Mouse (Mus musculus) ES-CJ7 (cell line): ENCODE measurements around the gene Stxbp4.
A peak's percentile ranks its signal among the peaks of the same experiment; 100 is the strongest.

Experiments used
- DNase-seq: peaks from one replicate; pipeline ENCODE4 v3.0.0; 2011; ENCODE audit warnings: low read depth, low spot score

Stxbp4 gene

GRCm38 (mm10) chr11:90650231-90650885, 12.5 kb upstream of the Stxbp4 start:
- DNase-seq = no peak

GRCm38 (mm10) chr11:90649777-90650176, 11.9 kb upstream of the Stxbp4 start:
- no peak for DNase-seq

DNA sequence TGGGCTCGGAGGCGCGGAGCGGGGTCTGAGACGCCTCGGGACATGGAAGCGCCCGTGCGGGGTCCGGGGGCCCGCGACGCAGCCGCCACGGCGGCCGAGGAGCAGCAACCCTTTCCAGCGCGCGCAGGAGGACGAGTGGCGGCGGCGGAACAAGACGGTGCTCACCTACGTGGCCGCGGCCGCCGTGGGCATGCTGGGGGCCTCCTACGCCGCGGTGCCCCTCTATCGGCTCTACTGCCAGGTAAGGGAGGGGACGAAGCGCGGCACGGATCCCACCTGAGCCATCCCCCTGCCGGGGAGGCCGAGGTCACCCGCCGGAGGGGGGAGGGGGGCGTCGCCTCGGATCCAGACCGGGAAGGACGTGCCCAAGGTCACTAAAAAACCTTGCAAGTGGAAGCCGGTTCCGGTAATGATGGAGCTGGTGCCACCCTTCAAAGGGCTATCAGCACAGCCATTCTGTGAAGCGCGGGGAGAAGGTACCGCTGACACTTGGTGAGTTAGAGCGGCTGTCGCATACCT, 487 bp upstream of the Stxbp4 start:
- DNase-seq = peak; percentile 71

- no peak for DNase-seq
Measured at GRCm38 (mm10) chr11:90634661-90635060, 3.2 kb downstream of the Stxbp4 start.

GRCm38 (mm10) chr11:90632480-90632879, 5.4 kb downstream of the Stxbp4 start:
- no peak for DNase-seq

- DNase-seq = no peak
Measured at GRCm38 (mm10) chr11:90627751-90628150, 10.1 kb downstream of the Stxbp4 start.

GRCm38 (mm10) chr11:90625174-90625573, 12.7 kb downstream of the Stxbp4 start:
- DNase-seq = no peak

DNA sequence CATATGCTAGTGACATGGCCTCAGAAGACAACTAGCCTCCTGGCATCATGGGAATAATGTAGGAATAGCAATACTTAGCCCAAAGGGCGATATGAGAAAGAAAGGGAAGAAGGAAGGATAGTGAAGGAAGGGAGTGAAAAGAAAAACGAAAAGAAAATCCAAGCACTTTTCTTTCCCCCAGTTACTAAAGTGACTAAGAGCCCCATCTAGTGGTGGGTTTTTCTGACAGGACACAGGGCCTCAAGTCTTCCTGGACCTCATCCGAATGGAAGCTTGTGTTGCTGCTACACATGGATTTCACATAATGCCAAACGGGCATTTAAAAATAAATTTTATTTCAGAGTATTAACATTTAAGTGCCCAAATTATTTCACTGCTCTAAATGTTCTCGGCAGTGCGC, 14.4 kb downstream of the Stxbp4 start:
- peak; percentile 38 for DNase-seq

DNA sequence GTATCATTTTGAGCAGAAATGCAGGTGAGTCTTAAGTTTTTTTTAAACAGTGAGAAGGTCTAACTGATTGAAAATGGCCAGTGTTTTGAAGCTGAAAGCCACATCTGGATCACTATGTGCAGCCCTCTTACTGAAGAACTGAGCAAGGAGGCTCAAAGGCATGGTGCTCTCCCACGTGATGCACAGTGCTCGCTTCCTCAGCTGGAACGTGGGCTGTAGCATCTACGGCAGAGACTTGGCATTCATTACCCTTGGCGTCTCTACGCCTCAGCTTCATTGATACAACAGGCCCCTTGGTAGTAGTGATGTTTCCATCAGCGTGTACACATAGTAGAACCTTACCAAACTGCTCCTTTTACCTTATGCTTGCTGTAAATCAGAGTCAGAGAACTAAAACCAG, 15.4 kb downstream of the Stxbp4 start:
- DNase-seq = no peak

DNA sequence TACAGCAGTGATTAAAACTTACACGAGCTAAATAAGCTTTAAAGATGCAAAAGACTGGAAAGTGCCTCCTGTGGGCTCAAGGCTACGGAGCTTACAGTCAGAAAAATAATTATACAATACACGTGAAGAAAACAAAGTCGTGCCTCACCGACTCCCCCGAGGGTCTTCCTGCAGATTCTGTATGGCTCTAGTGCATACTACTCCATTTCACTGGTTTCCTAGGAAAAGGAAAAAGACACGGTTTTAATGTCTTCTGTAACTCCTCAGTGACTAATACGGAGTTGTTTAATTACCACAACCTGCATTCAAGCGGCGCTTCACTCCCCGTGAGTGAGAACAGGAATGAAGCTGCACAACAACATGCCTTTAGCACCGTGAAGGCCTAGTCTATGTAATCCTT, 15.8 kb downstream of the Stxbp4 start:
- DNase-seq = no peak

DNA sequence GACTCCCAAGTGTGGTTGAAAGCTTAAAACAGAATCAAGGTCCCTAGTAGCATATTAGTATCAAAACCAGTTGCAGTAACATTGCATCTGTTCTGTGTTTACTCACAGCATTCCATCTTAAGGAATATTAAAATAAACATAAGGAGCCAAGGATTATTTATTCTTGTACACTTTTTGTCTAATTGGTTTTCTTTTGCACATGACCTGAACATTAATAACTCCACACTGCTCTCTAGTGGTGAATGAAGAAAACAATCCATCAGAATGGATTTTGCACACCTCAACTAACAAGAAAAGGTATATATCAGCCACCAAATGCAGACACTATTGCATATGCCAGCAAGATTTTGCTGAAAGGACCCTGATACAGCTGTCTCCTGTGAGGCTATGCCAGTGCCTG, 21.5 kb downstream of the Stxbp4 start:
- no peak for DNase-seq

DNA sequence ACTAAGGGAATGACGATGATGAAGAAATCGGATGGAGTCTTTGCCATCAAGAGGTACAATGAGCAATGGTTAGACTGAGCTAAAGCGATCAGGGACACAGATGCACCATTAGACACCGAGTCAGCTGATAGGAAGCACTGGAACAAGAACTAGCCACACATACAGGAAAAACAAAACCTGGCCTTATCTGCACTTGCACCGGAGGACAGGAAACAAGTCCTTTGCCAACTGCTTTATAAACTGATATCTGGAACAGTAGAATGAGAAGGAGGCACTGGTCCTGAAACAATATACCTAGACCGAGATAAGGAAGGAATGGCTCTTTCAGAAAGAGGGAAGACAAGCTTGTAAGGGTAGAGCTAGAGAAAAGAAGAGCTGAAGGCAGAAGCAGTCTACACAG, 23.1 kb downstream of the Stxbp4 start:
- no peak for DNase-seq

GRCm38 (mm10) chr11:90612118-90612517, 25.8 kb downstream of the Stxbp4 start:
- DNase-seq = no peak

DNA sequence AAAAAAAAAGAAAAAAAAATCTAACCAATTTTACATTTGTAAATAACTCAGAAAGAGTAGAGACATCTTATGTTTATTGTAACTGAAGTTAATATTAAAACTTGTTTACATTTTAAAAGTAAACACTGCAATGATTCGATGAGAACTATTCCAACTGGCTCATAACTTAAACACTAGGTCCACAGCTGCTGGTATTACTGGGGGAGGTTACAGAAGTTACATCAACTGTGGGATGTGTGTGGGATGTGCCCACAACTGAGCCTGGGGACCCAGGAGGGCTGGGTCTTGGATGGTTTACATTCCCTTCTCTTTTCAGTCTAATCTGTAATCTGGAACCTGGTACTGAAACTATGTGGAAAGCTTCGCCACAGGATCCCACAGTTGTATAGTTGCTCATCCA, 34.8 kb downstream of the Stxbp4 start:
- DNase-seq = no peak

DNA sequence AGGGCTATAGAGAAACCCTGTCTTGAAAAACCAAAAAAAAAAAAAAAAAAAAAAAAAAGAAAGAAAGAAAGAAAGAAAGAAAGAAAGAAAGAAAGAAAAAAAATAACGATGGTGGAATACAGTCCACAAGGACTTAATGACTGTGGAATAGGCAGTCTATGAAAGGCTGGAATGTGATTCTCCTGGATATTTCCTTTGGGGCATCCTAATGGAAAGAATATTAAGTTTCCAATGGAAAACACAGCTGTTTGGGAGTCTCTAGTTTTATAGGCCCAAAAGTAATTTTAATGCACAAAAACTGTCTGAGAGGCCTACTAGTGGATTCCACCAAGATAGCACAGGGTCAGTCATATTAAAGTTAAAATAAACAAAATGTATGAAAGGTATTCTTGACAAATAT, 42.1 kb downstream of the Stxbp4 start:
- DNase-seq = no peak

GRCm38 (mm10) chr11:90590996-90591395, 46.9 kb downstream of the Stxbp4 start:
- DNase-seq = no peak

DNA sequence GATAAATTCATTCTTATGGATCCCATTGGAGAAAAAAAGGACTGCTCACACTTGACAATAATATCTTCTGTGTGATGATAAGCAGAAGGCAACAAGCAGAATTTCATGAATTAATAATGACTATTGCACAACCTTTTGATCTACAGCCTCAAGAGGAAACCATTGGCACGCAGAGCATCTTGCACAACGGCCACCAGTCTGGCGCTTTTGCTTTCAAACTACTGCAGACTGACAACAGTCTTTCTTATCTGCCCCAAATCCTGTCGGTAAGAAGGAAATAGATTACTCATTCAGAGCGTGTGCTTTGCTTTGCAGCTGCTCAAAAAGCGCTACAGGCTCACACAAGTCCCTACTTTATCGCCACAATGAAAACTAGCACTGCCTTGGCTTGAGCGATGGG, 51.7 kb downstream of the Stxbp4 start:
- no peak for DNase-seq

DNA sequence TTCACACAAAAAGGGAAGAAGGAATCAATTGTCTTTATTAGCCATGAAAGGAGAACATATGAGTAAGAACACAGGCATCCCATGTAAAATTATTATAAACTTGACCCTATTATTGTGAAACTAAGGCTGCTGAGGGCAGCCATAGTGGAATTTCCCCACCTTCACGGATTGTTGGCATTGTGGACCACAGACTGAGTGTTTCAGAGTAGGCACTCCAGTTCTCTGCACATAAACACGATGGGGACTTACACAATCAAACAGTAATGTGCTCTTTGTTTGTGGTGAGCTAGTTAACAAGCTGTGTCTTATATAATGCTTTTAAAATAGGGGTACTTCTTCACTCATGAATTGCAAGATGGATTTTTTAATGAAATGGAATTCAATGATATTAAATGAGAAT, 52.1 kb downstream of the Stxbp4 start:
- DNase-seq = no peak

GRCm38 (mm10) chr11:90577057-90577780, 60.7 kb downstream of the Stxbp4 start:
- no peak for DNase-seq

DNA sequence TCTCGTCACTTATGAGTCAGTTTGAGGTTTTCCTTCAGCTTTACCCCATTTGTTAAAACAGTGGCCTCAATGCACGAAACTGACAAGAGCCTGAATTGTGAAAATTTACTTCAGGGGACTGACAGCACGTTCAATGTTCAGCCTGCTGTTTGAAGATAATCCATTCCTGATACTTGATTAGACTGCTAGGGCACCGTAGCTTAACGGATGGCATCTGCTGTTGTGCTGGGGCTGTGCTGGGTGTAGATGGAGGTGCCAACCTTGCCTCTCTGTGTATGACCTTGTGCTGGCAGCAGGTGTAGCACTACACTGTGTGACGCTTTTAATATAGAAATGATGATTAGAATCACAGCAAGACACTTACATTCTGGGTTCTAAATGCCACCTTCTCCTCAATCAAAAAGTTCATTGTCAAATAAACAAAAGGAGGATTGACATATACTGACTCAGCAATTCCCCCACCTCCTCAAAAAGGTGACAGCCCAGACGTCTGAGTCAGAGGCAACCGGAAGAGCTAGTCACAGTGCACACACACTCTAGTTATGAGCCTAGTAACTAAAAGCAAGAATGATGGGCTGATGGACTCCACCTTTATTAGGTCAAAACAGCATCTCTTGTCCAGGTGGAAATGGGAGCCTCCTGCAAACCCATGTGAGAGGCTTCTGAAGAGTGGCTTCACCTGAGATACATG, 61.5 kb downstream of the Stxbp4 start:
- DNase-seq = no peak

- peak; percentile 8 for DNase-seq
Measured at GRCm38 (mm10) chr11:90575491-90576048, 62.3 kb downstream of the Stxbp4 start.

DNA sequence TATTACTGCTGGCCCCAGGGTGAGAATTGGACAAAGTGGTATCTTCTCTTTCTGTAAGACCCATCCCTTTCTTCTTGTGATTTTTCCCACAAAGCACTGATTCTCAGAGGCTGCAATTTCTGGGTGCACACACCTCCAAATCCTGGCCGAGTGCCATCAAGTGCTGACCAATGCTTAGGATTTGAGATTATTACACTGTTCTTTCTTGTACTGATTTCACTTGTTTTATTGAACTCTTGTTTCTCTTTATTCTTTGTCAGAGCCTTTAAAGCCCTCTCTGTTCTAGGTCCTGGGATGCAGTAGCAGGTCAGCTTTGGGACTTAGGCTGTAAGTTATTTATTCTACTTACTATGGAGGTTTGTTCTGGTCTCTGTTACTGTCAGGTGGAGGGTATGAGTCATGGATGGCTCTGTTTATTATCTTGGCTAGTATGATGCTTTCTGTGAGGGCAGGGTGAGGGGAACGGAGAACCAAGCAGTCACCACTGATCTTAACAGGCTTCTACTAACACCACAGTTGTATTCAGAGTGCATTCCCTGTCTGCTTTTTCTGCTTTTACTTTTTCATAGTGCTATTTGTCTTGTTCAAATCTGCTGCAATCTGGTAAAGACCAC, 67.1 kb downstream of the Stxbp4 start:
- DNase-seq = no peak
